Mouse (Mus musculus) kidney, adult 11 months (tissue): ENCODE results near the gene Ralgds.
A peak's percentile ranks its signal among the peaks of the same experiment; 100 is the strongest.

ENCODE experiments used
- DNase-seq: peaks from one replicate; pipeline ENCODE4 v3.0.0; 2022

Gene Ralgds

GRCm38 (mm10) chr2:28569903-28570302 is 57.0 kb downstream of the Ralgds start:
- DNase-seq: no peak

- no peak for DNase-seq
Measured at GRCm38 (mm10) chr2:28575341-28575740, 62.4 kb downstream of the Ralgds start.

- no peak for DNase-seq
Measured at GRCm38 (mm10) chr2:28576815-28577214, 63.9 kb downstream of the Ralgds start.

DNA sequence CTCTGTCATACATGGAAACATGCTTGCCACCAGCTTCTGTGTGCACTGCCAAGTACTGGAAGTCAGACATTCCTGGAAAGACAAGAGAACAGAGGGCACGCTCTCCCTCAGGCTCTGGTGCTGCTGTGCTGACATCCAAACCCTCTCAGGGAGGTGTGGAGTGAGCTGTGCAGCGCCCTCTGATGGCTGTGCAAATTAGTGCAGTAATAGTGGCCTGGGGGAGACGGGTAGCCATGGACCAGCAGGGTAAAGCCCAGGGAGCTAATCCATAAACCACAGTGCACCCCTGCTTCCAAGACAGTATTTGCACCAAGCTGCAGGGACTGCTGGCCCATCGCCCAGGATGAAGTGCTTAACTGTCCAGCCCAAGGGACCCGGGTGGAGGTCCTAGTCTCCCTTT is 65.1 kb downstream of the Ralgds start:
- peak; percentile 23 for DNase-seq

- DNase-seq: peak; percentile 88
Measured at GRCm38 (mm10) chr2:28582647-28583353, 69.9 kb downstream of the Ralgds start.

DNA sequence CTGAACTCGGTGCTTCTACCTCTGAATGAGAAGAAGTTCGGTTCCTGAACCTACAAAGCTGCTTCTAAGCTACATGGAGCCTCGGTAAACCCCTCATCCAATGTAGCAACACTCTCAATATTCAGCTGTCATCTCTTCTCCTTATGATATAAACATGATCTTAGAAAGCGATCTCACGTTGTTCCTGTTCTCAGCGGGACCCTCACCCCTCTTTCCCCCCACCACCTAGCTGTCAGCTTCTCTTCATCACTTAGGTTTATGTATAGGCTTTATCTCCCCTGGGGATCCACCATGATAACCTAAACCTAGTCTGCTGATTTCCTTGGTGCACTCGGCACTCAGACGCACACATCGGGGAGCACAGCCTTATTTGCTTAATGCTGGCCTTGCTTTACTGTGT is 70.7 kb downstream of the Ralgds start, which contains the start of gene Gtf3c5:
Gene Gtf3c5, minus strand, starts transcription at position 101 of the 400 bp plus-strand sequence.
- DNase-seq: no peak

DNA sequence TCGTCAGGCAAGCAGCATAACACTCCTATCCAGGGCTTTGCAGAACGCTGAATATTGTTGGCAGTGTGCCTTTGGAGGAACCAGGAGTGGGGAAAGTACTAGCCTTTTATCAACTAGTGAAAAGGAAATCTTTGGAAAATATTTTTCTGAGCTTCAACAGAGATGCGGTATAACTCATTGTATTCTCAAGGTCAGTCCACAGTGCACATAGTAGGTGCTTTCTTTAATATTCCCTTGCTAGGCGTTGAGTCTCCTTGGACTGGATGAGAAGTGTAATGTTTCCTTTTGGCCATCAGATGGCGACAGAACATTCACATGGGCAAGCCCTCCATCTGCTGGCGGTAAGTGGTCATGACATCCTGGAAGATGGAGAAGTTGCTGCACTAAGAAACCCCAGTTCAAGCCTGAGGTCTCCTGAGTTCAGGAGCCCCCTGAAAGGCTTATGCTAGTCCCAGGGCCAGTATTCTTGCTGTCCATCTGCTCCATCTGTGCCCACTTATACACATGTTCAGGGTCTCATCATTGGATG is 72.2 kb downstream of the Ralgds start:
- peak; percentile 68 for DNase-seq

DNA sequence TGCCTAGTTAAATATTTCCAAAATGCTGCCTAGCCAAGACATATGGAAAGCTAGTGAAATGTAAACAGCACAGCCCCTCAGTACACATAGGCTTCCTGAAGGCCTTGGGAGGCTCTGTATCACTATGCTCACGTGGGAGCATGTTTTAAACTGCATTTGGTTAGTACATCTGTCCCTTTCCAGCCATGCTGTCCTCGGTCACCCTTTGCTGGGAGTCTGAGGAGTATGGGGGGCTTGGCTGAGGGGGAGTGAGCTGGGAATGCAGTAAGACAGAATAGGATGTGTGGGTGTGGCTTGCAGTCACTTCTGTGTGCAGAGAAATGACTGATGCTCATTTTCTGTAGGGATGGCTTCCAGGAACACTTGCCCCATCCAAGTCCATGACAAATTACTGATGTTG is 72.8 kb downstream of the Ralgds start:
- DNase-seq: no peak

GRCm38 (mm10) chr2:28588574-28588973 is 75.6 kb downstream of the Ralgds start:
- no peak for DNase-seq

- DNase-seq: no peak
Measured at GRCm38 (mm10) chr2:28591479-28591878, 78.6 kb downstream of the Ralgds start.

DNA sequence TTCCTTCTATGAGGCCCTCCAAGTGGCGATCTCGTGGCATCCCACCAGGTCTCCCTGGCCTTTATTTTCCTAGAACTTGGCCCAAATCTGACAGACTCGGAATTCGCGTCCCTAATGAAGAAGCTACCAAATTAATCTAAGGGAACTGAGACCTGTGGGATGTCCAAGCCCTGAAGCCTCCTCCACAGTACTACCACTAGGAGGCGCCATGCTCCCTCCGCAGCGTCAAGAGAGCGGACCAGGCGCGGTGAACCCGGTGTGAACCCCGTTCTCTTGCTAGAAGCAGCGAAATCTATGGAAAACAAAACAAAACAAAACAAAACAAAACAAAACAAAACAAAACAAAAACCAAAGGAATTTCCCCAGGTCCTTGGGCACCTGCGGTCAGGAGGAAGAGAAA is 79.9 kb downstream of the Ralgds start:
- peak; percentile 33 for DNase-seq

- no peak for DNase-seq
Measured at GRCm38 (mm10) chr2:28596021-28596420, 83.1 kb downstream of the Ralgds start.

GRCm38 (mm10) chr2:28596998-28597397 is 84.1 kb downstream of the Ralgds start:
- DNase-seq: no peak

DNA sequence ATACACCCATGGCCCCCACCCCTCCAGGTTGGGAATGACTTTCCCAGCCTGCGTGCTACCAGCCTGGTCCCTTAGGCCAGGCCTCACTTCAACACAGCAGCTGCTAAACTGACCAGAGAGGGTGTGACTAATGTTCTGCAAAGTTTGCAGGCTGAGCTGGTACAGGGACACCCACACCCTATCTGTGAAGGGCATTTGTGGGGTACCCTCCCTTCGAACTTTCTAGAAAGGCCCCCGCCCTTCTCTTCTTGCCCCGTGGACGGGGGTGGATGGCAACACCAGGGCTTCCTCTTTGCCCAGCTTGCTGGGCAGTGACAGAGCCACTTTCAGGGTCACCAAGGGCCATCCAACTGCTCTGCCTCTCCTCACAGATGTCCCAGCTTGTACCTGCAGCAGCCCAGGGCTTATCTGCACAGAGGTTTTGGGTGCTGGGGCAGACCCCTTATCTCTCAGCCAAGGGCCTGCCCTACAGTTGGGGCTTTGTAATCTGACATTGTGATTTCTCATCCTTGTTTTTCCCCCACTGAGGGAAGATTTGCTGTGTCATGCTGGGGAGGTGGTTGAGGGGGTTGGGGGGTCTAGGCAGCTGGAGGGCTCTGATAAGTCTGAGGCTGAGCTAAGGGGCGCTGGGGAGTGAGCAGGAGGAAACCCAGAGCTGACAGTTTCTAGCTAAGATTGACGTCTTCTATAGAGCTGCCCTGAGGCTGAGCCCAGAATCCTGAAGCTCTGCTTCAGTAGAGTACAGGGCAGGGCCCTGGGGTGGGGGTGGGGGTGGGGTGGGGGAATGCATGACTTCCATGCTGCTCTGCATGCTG is 85.0 kb downstream of the Ralgds start:
- DNase-seq: no peak

DNA sequence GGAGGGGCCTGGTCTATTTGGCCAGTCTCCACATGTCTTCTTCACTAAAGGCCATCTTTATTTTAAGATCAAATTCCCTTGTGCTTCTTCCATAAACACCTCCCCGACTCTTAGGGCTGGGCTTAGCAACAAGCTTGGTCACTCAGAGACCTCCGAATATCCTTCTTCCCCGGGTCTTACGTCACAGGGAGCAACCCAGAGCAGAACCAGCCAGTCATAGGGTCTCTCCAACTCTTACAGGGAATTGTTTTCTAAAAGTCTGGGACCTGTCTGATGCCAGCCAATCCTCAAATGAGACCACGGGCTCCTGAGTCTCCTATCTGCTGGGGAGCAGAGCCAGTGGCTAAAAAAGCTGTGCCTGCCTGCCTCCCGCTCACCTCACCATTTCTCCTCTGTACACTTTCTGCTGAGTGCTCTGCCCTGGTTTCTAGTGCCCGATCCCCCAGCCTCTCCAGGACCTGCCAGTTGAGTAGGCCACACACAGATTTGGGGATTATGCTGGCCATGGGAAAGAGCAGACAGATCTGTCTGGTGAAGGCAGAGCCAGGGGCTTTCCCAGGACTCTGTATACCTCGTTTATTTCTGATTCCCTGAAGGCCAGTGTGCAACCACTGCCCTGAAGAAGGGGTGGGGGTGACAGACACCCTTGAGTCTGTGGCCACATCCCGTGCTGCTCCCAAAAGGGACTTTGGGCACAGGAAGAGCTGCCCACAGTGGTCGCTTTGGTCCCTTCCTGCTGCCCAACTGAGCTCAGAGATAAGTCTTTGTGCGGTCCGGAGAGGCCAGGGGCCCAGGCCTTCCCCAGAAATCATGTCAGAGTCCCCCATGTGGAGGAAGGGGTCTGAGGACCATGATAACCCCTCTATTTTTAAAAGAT is 86.0 kb downstream of the Ralgds start:
- no peak for DNase-seq

DNA sequence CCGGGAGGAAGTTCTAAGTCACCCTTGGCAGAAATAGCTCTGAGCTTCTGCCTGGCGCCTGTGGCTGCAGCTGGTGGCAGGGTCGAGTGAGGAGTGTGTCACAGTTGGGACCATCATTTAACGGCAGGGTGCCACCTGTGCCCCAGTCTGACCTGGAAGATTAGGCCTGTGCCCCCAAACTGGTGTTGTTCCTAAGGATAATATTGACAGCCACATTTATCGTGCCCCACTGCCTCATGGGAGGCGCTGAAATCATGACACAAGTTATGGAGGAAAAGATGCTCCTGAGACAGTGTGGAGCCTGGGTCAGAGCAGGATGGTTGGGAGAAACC is 86.6 kb downstream of the Ralgds start:
- no peak for DNase-seq

- DNase-seq: no peak
Measured at GRCm38 (mm10) chr2:28601720-28602590, 89.0 kb downstream of the Ralgds start.
